Mouse (Mus musculus) gastrocnemius, adult 2 months (tissue): Measurements from ENCODE around the gene Rbpj. TPM values are rescaled to one million over a fixed set of nuclear protein-coding genes. Genes with fewer than 3 reads are reported as not detected.

ENCODE experiments used
- DNase-seq: peaks from one replicate; pipeline ENCODE4 v3.0.0; 2022
- H3K27ac ChIP-seq: fragments of 200-600 bp; 2 replicates; pipeline ENCODE4 v1.8.1; 2022; ENCODE audit warnings: mild to moderate bottlenecking
- H3K4me3 ChIP-seq: fragments of 200-600 bp; 2 replicates; pipeline ENCODE4 v1.8.1; 2022; ENCODE audit warnings: mild to moderate bottlenecking, moderate library complexity
- CTCF ChIP-seq: fragments of 200-600 bp; IDR thresholded peaks from 2 replicates; pipeline ENCODE4 v1.8.1; 2022; ENCODE audit warnings: antibody characterized with exemption, mild to moderate bottlenecking, moderate library complexity
- intact Hi-C: fragments of 180-260 bp; cut with DNase I; formaldehyde crosslinking; loops from one replicate; pipeline ENCODE4 v1.15.1; 2025
- total RNA-seq, 2 experiments: library from RNA; stranded (reverse); gene quantifications; 2 replicates each; pipeline ENCODE4 v1.2.3; 2021

The Rbpj gene
- total RNA-seq, 2 experiments from 2014 or later: 20.9 to 21.7 TPM

DNA sequence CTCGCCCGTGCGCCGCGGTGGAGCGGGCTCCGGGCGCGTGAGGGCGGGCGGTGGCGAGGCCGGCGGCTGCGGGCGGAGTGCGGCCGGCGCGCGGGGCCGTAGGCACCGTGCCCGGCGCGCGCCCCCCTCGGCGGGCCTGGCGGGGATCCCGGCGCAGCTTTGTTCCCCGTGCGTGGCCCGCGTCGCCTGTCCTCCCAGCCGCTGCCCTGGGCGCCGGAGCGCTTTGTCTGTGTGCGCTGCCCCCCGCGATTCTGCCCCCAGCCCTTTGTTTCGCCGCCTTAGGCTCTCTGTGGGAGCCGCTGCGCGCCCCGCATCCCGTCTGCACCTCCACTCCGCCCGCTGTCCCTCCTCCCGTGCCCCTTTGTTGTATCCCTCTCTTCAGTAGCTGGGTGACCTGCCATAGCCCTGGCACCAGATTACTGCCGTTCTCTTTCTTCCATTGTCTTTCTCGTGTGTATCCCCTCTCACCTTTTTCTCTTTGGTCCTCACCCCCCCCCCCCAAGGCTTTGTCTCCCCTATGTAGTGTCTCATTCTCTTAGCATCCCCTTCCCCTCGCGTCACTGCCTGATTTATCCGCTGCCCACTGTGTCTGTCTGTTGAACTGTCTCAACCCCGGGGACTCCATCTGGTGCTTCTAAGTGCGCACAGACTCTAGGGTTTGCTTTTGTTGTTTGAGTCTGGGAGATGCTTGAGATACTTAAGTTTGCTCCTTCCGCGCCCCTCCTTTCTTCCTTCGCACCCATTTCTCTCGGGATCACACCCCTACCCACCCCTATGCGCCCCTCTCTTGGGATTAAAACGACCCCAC is 125.1 kb downstream of the Rbpj start:
- no peak for TF ChIP-seq CTCF
- peak overlapping the region; percentile 99 for H3K27ac ChIP-seq
- intact Hi-C loops: loop anchor here (5.0 kb wide), 2 partner anchors 209 to 324 kb away; partner anchors contain the start of gene Smim20
- peak; percentile 55 for DNase-seq
- peak overlapping the region; percentile 84 for H3K4me3 ChIP-seq

DNA sequence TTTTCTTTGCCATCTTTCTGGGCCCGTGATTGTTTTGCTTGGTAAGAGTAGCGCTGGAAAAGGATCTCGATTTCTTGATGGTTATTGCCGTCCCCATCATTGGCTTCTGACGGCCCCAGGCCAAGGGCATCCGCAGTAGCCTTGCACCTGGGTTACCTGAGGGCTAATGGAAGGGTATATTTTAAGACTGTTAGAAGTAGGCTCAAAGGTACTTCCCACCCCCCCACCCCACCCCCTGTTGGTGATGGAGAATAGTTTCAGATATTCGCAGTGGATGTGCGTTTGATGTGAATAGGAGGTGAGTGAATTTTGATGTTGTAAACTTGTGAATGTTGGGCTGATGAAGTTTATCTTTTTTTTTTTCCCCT is 125.7 kb downstream of the Rbpj start:
- no peak for DNase-seq
- peak; percentile 3; the same call in 1 of the 2 replicates for TF ChIP-seq CTCF
- intact Hi-C loops: loop anchor here (5.0 kb wide), 2 partner anchors 209 to 324 kb away; partner anchors contain the start of gene Smim20
- Histone ChIP-seq H3K27ac (peak overlapping the region; percentile 99), H3K4me3 (peak overlapping the region; percentile 84)

DNA sequence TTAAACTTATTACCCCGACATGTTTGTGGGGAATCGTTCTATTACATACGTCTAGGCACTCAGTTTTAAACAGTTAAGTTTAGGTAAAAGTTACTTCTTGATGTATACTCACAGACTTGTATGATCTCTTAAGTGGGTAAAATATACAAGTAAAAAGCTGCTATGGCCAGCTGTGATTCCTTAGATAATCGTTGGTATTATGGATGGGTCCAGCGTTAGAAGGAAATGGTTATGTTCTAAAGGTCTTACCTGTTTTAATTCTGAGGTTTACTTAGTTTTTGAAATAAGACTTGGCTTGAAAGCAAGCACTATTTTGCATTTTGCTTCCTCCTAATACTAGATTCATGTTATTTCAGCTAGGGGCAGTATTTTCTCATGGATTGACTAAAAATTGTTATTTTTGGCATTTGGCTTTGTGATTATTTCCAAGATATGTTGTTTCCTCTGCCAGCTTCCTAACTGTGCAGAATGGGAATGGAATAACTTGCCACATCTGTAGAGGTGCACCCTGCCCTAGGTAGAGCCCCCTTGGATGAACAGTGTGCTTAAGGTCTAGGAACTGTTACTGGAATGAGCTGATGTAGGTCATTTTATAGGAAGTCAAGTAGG is 127.2 kb downstream of the Rbpj start:
- intact Hi-C loops: loop anchor here (5.0 kb wide), 2 partner anchors 211 to 326 kb away; partner anchors contain the start of gene Smim20
- peak overlapping the region; percentile 84 for H3K4me3 ChIP-seq
- peak; percentile 18; the same call in 1 of the 2 replicates for TF ChIP-seq CTCF

DNA sequence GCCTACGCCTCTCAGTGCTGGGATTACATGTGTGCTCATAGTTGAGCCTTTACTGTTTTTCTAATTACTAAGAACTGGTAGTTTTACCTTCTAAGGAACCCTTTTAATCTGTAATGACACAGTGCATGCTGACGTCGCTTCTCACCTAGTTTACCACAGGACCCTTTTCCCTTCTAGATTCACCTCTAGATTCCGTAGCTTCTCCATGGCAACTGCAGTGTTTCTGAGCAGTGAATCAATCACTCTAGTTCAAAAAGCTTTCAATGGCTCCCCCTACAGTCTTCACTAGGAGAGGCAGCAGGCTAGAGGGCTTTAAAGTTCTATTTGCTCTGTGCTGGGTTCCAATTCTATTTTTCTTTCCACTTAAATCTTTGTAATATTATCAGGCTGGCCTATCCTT is 128.3 kb downstream of the Rbpj start:
- Histone ChIP-seq H3K4me3 (peak overlapping the region; percentile 13), H3K27ac (peak overlapping the region; percentile 63)
- peak; percentile 29 for DNase-seq
- peak; percentile 88 for TF ChIP-seq CTCF
- intact Hi-C loops: loop anchor here (2.0 to 5.0 kb wide), 3 partner anchors 212 to 327 kb away; partner anchors contain the start of gene Smim20

More for the DNA sequence above, 127.2 kb downstream of the Rbpj start:
- DNase-seq: no peak
- H3K27ac ChIP-seq: peak overlapping the region; percentile 63

DNA sequence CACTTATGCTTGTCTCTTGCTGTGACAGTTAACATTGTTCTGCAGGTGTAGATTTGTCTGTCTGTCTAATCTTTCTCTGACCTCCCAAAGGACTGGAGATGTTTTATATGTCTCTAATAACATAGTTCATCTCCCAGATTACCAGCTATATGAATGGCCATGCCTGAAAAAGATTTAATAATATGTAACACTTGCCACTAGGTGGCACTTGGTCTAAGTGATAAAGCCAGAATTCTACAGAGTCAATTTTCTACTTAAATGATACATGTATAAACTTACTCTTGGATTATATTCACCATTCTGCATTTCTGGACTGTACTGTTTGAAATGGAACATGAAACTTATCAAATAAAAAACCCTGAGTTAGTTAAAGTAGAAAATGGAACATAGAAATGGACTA is 132.6 kb downstream of the Rbpj start:
- Histone ChIP-seq H3K27ac (no peak overlapping the region), H3K4me3 (no peak overlapping the region)
- intact Hi-C loops: loop anchor here (2.0 to 5.0 kb wide), 2 partner anchors 40 to 74 kb away; no protein-coding TSS in a partner anchor
- DNase-seq: no peak
- peak; percentile 60 for TF ChIP-seq CTCF

DNA sequence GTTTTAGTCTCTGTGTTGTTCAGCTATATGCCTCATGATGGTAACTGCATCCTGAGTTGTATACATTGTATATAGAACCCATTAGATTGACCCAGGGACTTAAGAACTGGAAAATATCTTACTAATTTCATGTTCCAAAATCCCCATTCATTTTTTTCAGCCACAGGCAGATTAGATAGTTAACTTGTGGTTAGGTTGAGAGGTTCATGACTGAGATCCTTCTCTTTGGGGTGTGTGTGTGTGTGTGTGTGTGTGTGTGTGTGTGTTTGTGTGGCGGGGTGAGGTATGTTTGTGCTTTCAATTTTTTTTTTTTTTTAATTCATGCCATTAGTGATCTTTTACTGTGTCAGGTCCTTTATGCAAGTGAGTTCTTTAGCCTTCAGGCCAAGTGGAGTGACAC is 133.2 kb downstream of the Rbpj start:
- intact Hi-C loops: loop anchor here (2.0 to 5.0 kb wide), 2 partner anchors 40 to 73 kb away; no protein-coding TSS in a partner anchor
- no peak for TF ChIP-seq CTCF
- no peak for DNase-seq
- no peak overlapping the region for H3K4me3 ChIP-seq
- H3K27ac ChIP-seq: no peak overlapping the region

DNA sequence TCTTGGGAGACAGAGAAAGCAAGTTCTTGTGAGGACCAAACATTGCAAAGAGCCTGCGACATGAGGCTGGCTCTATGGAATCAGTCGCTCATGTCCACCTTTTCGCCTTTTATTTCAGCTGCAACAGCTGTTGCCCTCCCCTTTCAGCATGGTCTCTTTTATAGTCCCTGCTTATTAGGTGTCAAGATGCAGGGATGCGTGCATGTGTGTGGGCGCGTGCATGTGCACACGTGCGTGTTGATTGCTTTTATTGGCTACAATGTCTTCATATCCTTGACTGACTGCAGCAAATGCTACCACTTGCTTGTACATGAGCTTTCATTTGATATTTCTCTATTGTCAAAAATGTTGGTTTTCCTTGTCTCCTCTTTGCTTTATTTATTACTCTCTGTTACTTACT is 136.2 kb downstream of the Rbpj start:
- intact Hi-C loops: no loop called here

DNA sequence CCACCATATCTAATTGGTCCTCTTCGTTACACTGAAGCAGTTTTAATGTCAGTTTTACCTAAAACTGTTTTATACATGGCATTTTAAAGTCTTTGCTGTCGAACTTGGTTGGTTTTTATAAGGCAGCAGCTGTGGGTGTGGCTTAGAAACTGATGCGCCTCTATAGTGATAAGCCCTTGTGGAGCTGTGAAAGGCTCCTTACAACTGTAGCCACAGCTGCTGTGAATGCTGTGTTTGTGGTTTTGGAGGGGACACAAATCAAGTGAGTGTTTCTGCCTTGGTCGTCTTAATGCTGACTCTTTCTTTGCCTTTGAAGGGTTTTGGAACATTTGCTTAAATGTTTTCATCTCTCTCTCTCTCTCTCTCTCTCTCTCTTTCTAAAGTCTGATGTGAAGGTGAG is 139.5 kb downstream of the Rbpj start:
- no peak for TF ChIP-seq CTCF

More for the DNA sequence above, 136.2 kb downstream of the Rbpj start:
- no peak for DNase-seq
- TF ChIP-seq CTCF: no peak
- no peak overlapping the region for H3K4me3 ChIP-seq
- H3K27ac ChIP-seq: no peak overlapping the region

DNA sequence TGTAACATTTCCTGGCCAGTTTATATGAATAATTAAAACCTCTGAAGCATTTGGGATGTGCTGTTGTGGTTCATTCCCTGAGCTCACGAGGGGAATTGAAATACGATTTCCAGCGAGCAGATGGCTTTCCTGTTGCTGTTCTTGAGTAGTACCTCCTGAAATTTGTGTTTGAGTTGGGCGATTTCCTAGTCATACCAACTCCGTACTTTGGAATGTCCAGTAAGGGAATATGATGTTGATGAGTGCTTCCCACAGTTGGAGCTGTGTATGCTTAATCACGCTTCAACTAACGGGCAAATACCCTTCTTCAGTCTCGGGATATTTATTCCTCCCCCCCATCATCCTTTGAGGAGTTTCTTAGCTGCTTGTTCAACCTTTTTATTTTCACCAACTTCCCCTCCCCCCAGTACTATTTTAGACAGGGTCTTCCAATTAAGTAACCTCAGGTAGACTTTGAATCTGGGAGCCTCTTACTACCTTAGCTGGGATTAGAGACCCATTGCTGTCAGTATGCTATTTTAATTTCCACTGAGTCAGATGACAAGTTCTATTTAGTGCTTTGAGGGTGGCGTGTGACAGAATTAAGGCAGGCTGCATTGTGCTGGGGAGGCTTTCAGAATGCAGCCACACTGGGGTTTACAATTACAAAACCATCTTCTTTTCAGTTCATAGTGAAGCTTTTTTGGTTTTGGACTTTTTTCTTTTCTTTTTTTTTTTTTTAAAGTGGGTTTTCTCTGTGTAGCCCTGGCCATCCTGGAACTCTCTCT is 141.5 kb downstream of the Rbpj start:
- intact Hi-C loops: no loop called here
- Histone ChIP-seq H3K27ac (peak overlapping the region; percentile 55), H3K4me3 (no peak overlapping the region)
- no peak for DNase-seq
- no peak for TF ChIP-seq CTCF

More for the DNA sequence above, 139.5 kb downstream of the Rbpj start:
- H3K27ac ChIP-seq: no peak overlapping the region
- no peak for DNase-seq
- intact Hi-C loops: no loop called here
- no peak overlapping the region for H3K4me3 ChIP-seq

DNA sequence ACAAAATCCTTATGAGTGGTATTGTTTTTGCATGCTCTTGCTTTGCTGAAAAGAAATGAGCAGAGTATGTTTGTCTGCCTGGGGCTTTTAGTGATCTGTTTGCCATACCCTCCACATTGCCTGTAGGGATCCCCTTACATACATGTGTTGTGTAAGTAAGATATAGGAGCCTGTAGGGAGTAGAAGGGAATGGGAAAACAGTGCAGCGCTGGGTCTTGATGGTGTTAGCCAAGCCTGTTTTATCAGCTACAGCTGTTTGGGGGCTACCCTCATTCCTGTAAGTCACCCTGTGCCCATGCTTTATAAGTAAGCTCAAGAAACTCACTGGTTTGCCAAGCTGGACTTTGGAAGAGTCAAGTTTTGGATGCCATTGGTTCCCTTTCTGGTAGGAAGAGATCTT is 152.9 kb downstream of the Rbpj start:
- Histone ChIP-seq H3K27ac (peak overlapping the region; percentile 29; the same call in 1 of the 2 replicates), H3K4me3 (no peak overlapping the region)
- TF ChIP-seq CTCF: no peak
- no peak for DNase-seq
- intact Hi-C loops: no loop called here

DNA sequence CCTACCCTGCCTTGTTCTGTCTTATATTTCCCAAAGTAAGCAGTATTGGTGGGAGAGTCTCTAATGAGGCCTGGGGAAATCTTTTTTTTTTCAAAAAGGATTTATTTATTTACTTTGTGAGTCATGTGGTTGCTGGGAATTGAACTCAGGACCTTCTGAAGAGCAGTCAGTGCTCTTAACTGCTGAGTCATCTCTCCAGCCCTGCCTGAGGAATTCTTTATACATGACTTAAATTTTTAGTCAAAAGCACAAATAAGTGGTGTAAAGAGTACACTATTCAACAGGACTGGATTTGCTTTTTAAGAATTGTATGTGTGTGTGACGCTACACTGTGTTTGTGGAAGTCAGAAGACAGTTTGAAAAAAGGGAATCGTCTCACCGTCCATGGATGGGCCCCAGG is 166.1 kb downstream of the Rbpj start:
- no peak overlapping the region for H3K27ac ChIP-seq

DNA sequence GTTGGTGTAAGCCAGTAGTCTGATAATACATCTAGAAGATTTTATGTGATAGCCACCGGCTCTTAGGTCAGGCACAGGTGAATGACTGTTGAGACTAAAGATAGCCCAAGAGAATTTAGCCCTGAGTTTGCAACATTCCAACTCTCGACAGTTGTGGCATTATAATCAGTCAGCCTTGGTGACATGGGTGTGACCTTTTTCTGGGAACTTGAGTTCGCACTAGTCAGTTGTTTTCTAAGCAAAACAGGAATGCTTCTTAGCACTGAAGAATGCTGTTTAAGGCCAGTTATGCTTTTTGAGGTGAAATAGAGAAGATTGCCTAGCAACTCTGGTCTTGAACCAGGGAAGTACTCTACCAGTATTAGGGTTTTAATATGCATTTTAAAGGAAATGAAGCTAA is 170.8 kb downstream of the Rbpj start:
- Histone ChIP-seq H3K4me3 (no peak overlapping the region), H3K27ac (peak overlapping the region; percentile 3; the same call in 1 of the 2 replicates)
- intact Hi-C loops: loop anchor here (5.0 kb wide), 1 partner anchor 279 kb away; no protein-coding TSS in a partner anchor
- no peak for DNase-seq
- no peak for TF ChIP-seq CTCF

More for the DNA sequence above, 166.1 kb downstream of the Rbpj start:
- H3K4me3 ChIP-seq: no peak overlapping the region
- TF ChIP-seq CTCF: no peak
- intact Hi-C loops: no loop called here
- no peak for DNase-seq
